Mouse (Mus musculus) lung, embryonic 15.5 days (tissue): ENCODE measurements at regions not wholly inside any gene's neighbourhood (a gene's known extent, or its start where the extent isn't known, plus 50 kb on each side); places are given as distances from the start of the nearest gene placed in this dataset.

Experiments used
- ATAC-seq: fragments of 200-750 bp; cut with Nextera tagmentation; 2 replicates; pipeline ENCODE4 v1.8.0; 2017; ENCODE audit warnings: moderate number of reproducible peaks, borderline replicate concordance; ENCODE audit not compliant: low FRiP score, low TSS enrichment; ENCODE audit errors: extremely low read depth
- H3K27ac ChIP-seq: fragments of 300-500 bp; sonication (generic); 2 replicates; pipeline ENCODE4 v1.5.1; 2015; ENCODE audit warnings: moderate library complexity, mild to moderate bottlenecking, inconsistent platforms
- H3K27me3 ChIP-seq: fragments of 300-500 bp; sonication (generic); 2 replicates; pipeline ENCODE4 v1.6.1; 2015; ENCODE audit warnings: inconsistent platforms
- H3K36me3 ChIP-seq: fragments of 300-500 bp; sonication (generic); 2 replicates; pipeline ENCODE4 v1.6.1; 2015; ENCODE audit warnings: inconsistent platforms
- H3K4me1 ChIP-seq: fragments of 300-500 bp; sonication (generic); 2 replicates; pipeline ENCODE4 v1.6.1; 2015; ENCODE audit warnings: inconsistent platforms
- H3K4me2 ChIP-seq: fragments of 300-500 bp; sonication (generic); 2 replicates; pipeline ENCODE4 v1.6.1; 2015; ENCODE audit warnings: inconsistent platforms, mild to moderate bottlenecking, moderate library complexity
- H3K4me3 ChIP-seq: fragments of 300-500 bp; sonication (generic); 2 replicates; pipeline ENCODE4 v1.5.1; 2015; ENCODE audit warnings: mild to moderate bottlenecking, inconsistent platforms
- H3K9ac ChIP-seq: fragments of 300-500 bp; sonication (generic); 2 replicates; pipeline ENCODE4 v1.6.1; 2015; ENCODE audit warnings: inconsistent platforms
- H3K9me3 ChIP-seq: fragments of 300-500 bp; sonication (generic); 2 replicates; pipeline ENCODE4 v1.6.1; 2016; ENCODE audit warnings: inconsistent platforms
- WGBS: fragments of 180-500 bp; shearing (Covaris S2); methylation state at CpG from one replicate; pipeline ENCODE4 v1.1.7; 2015; 5-methylcytosine and 5-hydroxymethylcytosine counted together

DNA sequence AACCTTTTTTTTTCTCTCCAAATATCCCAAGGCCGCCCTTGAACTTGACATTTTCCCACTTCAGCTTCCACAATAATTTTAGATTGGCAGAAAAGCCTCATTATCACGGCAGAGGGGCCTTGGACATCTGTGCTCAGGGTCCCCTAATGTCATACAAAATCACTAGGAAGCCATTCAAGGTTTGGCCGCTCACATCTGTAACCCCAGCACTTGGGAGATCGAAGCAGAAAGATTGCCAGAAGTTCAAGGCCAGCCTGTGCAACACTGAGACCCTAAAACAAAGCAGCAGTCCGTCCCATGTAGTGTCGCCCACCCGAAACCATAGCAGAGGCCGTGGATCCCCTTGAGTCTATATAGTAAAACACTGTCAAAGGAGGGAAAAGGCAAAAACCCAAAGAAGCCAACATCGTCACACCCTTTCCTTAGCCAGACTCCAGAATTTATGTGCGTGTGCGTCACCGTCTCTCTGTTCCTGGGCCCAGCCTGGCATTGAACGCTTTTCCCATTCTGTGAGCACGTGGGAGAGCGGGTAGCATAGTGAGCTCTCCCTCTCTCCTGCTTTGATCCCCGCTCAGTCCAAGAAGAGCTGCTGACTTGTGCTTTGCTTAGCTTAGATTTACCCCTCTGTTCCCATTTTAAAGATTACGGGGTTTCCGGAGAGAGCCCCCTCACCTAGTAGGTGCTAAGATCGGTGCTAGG lies 74.0 kb upstream of the Tbx3 start:
- Histone ChIP-seq H3K9me3 (no peaks in the 10 kb centered on the region), H3K4me1 (peaks cover 19% of the 10 kb centered on the region), H3K4me2 (no peak overlapping the region), H3K27ac (no peak overlapping the region), H3K4me3 (no peak overlapping the region), H3K9ac (no peak overlapping the region), H3K27me3 (no peaks in the 10 kb centered on the region), H3K36me3 (no peaks in the 10 kb centered on the region)
- ATAC-seq: no peak
- 82% methylated on average over 19 of the region's 19 CpGs for WGBS

DNA sequence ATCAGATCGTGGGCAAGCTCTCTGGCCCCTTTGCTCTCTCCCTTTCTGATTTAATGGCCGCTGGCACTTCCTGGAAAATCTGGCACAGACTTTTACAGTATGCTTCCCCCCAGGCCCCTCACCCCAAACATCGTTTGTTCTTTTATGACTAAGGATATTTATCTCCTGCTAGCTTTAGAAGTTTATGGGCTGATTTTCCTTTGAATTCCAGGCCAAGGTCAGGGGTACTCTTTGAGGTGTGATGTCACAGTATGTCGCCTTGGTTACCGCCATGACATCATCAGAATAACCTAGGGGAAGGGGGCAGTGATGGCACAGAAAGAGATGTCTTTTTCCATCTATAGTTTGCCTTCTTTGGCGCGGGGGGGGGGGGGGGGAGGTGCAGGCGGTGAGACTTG lies 73.5 kb upstream of the Tbx3 start:
- H3K27ac ChIP-seq: 0 out of 2 replicates have a peak overlapping the region, but pooled peaks have one; percentile 58
- WGBS: 54% methylated on average over 7 of the region's 8 CpGs

DNA sequence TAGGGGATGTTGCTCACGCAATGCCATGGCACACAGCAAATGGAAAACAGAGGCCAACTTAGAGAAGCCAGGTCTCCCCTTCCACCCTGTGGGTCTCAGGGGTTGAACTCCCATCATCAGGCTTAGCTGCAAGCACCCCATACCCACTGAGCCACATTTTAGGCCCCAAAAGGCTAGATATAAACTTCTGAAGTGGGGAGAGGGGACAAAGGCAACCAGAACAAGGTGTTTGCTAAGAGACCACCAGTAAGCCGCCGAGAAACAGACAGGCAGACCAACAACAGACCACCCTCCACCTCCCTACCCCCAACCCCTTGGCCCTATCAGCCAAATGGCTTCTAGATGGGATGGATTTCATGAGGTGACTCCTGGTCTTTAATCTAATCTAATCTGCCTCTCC lies 72.9 kb upstream of the Tbx3 start:
- Histone ChIP-seq H3K4me3 (no peak overlapping the region), H3K9me3 (no peaks in the 10 kb centered on the region), H3K27ac (peak overlapping the region; percentile 58; the same call in 1 of the 2 replicates), H3K4me2 (no peak overlapping the region), H3K9ac (no peak overlapping the region), H3K27me3 (no peaks in the 10 kb centered on the region), H3K4me1 (peaks cover 19% of the 10 kb centered on the region), H3K36me3 (no peaks in the 10 kb centered on the region)
- no peak for ATAC-seq
- WGBS: 65% methylated on average over 3 of the region's 3 CpGs

More for the DNA sequence above, 73.5 kb upstream of the Tbx3 start:
- Histone ChIP-seq H3K4me3 (no peak overlapping the region), H3K4me2 (no peak overlapping the region), H3K4me1 (peaks cover 19% of the 10 kb centered on the region), H3K9me3 (no peaks in the 10 kb centered on the region), H3K36me3 (no peaks in the 10 kb centered on the region), H3K27me3 (no peaks in the 10 kb centered on the region), H3K9ac (no peak overlapping the region)
- ATAC-seq: no peak; the same call in 1 of the 2 replicates

DNA sequence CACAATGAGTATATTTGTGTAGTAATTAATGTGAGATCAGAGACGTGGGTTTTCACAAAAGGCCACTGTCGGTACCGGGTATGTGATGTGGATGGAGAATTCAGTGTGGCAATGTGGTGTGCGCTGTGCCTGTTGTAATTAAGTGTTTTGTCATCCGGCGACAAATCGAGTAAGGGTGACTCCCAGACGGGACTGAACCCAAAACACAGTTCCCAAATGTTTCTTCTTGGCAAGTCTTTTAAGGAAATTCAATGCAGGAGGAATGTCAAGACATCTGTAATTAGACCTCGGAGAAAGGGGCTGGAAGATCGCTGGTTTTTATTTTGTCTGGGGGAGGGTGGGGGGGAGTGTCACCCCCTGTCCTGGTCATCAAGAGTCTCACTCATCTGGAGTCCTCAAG lies 72.3 kb upstream of the Tbx3 start:
- WGBS: 38% methylated on average over 10 of the region's 10 CpGs
- Histone ChIP-seq H3K27ac (peak overlapping the region; percentile 58), H3K4me2 (no peak overlapping the region), H3K9me3 (no peaks in the 10 kb centered on the region), H3K9ac (no peak overlapping the region), H3K4me3 (no peak overlapping the region), H3K4me1 (peaks cover 19% of the 10 kb centered on the region), H3K36me3 (no peaks in the 10 kb centered on the region), H3K27me3 (no peaks in the 10 kb centered on the region)
- 0 out of 2 replicates have a peak, but pooled peaks have one; percentile 36 for ATAC-seq

DNA sequence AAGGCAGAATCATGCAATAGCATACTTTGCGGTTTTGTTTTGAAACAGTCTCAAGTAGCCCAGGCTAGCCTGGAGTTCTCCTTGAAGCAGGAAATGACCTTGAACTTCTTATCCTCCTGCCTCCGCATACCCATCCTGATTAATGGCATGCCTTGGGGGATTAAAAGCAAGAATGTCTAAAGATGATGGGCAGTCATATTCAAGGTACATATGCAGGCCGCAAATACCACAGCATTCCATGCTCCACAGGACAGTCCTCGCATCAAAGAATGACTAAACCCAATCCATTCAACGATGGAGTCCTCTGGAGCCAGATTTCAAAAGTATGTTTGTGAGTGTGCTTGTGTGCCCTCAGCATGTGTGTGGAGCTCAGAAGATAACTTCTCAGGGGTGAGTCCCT lies 69.1 kb upstream of the Tbx3 start:
- no peaks in the 10 kb centered on the region for H3K36me3 ChIP-seq
- ATAC-seq: no peak
- 0 out of 2 replicates have a peak overlapping the region, but pooled peaks have one; percentile 15 for H3K27ac ChIP-seq
- no peak overlapping the region for H3K4me2 ChIP-seq
- WGBS: 80% methylated on average over 5 of the region's 5 CpGs
- H3K9me3 ChIP-seq: no peaks in the 10 kb centered on the region
- H3K27me3 ChIP-seq: no peaks in the 10 kb centered on the region
- H3K4me3 ChIP-seq: no peak overlapping the region
- no peak overlapping the region for H3K9ac ChIP-seq
- peaks cover 29% of the 10 kb centered on the region for H3K4me1 ChIP-seq

DNA sequence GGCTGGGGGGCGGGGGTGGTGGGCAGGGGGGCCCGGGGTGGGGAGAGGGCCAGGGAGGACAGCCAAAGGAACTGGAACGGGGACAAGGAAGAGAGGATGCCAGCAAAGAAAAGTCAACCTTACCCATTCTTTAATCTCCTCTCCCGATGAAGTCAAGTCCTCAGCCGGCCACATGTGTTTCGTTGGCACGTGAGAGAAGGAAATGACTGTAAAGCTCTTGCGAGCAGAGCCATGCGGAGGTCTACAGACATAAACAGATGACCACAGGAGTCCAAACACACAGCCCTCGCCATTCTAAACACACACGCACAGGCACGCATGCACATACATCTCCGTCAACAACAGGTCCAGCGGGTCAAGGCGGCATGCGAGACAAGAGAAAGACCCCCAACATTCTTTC lies 68.5 kb upstream of the Tbx3 start:
- no peaks in the 10 kb centered on the region for H3K9me3 ChIP-seq
- 0 out of 2 replicates have a peak overlapping the region, but pooled peaks have one; percentile 15 for H3K27ac ChIP-seq
- H3K36me3 ChIP-seq: no peaks in the 10 kb centered on the region
- H3K4me3 ChIP-seq: no peak overlapping the region
- 60% methylated on average over 16 of the region's 16 CpGs for WGBS
- H3K9ac ChIP-seq: no peak overlapping the region
- no peak overlapping the region for H3K4me2 ChIP-seq
- no peaks in the 10 kb centered on the region for H3K27me3 ChIP-seq
- H3K4me1 ChIP-seq: peaks cover 25% of the 10 kb centered on the region
- 0 out of 2 replicates have a peak, but pooled peaks have one; percentile 16 for ATAC-seq

DNA sequence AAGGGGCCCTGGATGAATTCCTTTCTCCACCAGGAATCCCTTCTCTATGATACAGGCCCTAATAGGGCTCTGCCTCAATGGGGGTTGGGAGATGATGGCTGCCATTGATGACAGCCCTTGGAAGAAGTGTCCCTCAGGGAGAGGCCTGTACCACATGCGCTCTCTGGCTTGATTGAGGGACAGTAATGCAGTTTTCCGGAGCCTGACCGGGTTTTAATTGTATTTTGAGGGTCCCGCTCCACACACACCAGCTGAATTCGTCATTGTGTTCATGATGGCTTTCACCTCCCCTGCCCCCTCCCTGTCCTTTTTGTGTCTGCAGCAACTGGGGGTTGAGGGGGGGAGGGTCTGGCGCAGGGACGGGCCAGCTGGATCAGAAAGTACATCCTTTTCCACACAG lies 65.0 kb upstream of the Tbx3 start:
- Histone ChIP-seq H3K36me3 (no peaks in the 10 kb centered on the region), H3K9me3 (no peaks in the 10 kb centered on the region), H3K9ac (no peak overlapping the region), H3K4me3 (no peak overlapping the region), H3K4me2 (no peak overlapping the region), H3K27me3 (no peaks in the 10 kb centered on the region), H3K4me1 (peaks cover 20% of the 10 kb centered on the region), H3K27ac (peak overlapping the region; percentile 71)
- ATAC-seq: peak; percentile 64; the same call in 1 of the 2 replicates
- WGBS: 40% methylated on average over 7 of the region's 7 CpGs

DNA sequence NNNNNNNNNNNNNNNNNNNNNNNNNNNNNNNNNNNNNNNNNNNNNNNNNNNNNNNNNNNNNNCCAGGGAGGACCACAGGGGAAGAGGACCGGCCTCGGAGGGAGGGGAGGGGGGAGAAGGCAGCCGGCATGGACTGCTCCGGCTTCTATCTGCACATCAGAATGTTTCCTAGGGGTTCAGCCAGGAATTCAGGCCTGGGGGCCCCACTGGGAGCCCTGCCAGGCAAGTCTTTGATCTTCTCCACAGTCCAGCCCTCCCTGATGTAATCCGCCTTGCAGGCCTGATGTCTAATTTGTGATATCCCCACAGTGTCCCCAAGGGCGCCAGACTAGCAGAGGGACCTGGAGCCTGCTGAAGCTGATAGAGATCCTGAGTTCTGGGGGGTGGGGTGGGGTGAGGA lies 57.1 kb upstream of the Tbx3 start:
- no peak overlapping the region for H3K9ac ChIP-seq
- no peaks in the 10 kb centered on the region for H3K9me3 ChIP-seq
- H3K27ac ChIP-seq: peak overlapping the region; percentile 45
- H3K4me2 ChIP-seq: no peak overlapping the region
- H3K4me1 ChIP-seq: peaks cover 31% of the 10 kb centered on the region
- peak; percentile 87 for ATAC-seq
- no peaks in the 10 kb centered on the region for H3K36me3 ChIP-seq
- H3K4me3 ChIP-seq: no peak overlapping the region
- H3K27me3 ChIP-seq: no peaks in the 10 kb centered on the region
- WGBS: 20% methylated on average over 6 of the region's 6 CpGs

DNA sequence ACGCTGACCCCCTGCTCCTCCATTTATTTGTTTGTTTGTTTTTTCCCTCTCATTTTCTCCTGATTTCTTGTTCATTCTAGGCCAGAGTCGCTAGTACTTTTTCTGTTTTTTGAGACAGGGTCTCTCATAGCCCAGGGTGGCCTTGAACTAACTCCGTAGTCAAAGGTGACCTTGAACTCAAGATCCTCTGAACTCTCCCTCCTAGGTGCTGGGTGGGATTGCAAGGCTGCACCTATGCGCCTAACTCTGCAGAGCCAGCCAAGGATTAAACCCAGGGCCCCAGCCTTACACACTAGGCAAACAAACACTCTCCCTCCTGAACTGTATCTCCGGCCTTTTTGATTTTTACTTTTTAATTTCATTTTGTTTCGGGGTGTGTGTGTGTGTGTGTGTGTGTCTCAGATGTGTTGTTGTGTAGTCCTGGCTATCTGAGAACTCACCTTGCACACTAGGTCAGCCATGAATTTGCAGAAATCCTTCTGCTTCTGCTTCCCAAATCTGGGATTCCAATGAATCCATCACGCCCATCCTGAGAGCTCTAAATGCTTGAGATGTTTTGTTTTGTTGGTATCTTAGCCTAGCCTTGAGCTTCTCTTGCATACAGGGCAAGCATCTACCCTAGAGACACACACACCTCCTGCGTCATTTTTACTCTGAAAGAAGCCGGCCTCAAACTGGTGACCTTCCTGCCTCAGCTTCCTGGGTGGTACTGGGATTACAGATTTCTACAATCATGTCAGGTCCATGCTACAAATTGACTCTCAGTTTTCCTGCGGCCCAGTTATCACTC lies 56.3 kb upstream of the Tbx3 start:
- Histone ChIP-seq H3K4me3 (no peak overlapping the region), H3K4me1 (peaks cover 26% of the 10 kb centered on the region), H3K4me2 (no peak overlapping the region), H3K9ac (no peak overlapping the region), H3K36me3 (no peaks in the 10 kb centered on the region), H3K9me3 (no peaks in the 10 kb centered on the region), H3K27me3 (no peaks in the 10 kb centered on the region), H3K27ac (peak overlapping the region; percentile 45)
- no peak for ATAC-seq
- WGBS: 79% methylated on average over 10 of the region's 10 CpGs

DNA sequence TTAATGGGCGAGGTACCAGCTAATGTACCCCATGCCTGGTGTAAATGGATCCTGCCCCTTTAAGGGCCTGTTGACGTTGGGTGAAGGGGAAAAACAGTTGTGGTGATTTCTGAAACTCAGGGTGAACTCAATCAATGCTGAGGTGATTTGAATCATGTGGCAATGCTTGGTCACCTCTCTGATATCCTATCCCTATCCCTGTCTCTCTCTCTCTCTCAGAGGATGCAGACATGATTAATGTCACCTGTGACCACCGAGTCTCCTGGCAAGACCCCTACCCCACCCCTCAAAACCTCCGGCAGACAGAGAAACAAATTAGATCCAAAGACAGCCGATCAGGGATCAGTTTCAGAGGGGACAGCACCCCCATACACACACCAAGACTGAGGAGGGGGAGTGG lies 54.8 kb upstream of the Tbx3 start:
- WGBS: 42% methylated on average over 5 of the region's 5 CpGs
- no peak overlapping the region for H3K4me3 ChIP-seq
- H3K36me3 ChIP-seq: no peaks in the 10 kb centered on the region
- H3K27ac ChIP-seq: no peak overlapping the region
- ATAC-seq: no peak
- peaks cover 19% of the 10 kb centered on the region; the same call in 1 of the 2 replicates for H3K4me1 ChIP-seq
- H3K9me3 ChIP-seq: no peaks in the 10 kb centered on the region
- H3K9ac ChIP-seq: no peak overlapping the region
- H3K27me3 ChIP-seq: no peaks in the 10 kb centered on the region
- no peak overlapping the region for H3K4me2 ChIP-seq

DNA sequence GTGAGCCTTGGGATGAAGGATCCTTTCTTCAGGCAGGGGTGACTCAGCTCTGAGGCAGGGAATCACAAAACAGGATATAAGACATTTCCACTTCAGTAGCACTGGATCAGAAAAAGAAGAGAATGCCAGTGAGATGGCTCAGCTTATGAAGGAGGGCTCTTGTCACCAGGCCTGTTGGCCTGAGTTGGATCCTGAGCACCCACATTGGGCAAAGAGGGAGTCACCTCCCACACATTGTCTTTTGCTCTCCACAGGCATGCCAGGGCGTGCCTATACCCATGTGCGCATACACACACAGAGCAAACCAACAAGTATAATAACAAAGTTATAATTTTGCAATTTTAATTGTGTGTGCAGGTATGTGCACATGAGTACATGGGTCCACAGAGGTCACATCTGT lies 52.6 kb upstream of the Tbx3 start:
- no peaks in the 10 kb centered on the region for H3K9me3 ChIP-seq
- H3K4me3 ChIP-seq: no peak overlapping the region
- no peak for ATAC-seq
- H3K27ac ChIP-seq: no peak overlapping the region
- no peak overlapping the region for H3K4me2 ChIP-seq
- H3K27me3 ChIP-seq: no peaks in the 10 kb centered on the region
- WGBS: 91% methylated on average over 2 of the region's 2 CpGs
- no peak overlapping the region for H3K9ac ChIP-seq
- peaks cover 17% of the 10 kb centered on the region; the same call in 1 of the 2 replicates for H3K4me1 ChIP-seq
- no peaks in the 10 kb centered on the region for H3K36me3 ChIP-seq

DNA sequence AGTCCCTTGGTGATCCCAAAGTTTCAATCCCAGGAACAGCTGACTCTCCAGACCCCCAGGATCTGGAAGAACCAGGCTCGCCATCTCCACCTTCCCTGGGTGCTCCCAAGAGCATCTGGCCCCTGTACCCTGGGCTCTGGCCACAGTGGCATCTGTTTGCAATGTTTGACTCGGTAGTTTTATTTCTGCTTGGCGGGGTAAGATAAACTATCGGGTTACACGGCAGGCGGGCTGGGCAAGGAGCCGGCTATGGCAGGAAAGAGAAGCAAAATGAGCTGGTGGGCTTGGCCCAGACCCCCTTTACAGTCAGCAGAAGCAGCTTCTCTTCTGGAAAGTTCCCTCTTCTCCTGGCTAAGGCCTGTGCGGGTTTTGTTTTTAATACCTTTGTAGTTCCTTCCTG lies 50.6 kb upstream of the Tbx3 start:
- no peak overlapping the region for H3K9ac ChIP-seq
- WGBS: 23% methylated on average over 8 of the region's 8 CpGs
- H3K4me1 ChIP-seq: peaks cover 12% of the 10 kb centered on the region
- H3K4me2 ChIP-seq: no peak overlapping the region
- H3K27ac ChIP-seq: no peak overlapping the region
- no peak overlapping the region for H3K4me3 ChIP-seq
- ATAC-seq: no peak
- no peaks in the 10 kb centered on the region for H3K9me3 ChIP-seq
- no peaks in the 10 kb centered on the region for H3K27me3 ChIP-seq
- H3K36me3 ChIP-seq: no peaks in the 10 kb centered on the region
